Mouse (Mus musculus): ENCODE data around the gene Vwa8. TPM values are rescaled to one million over a fixed set of nuclear protein-coding genes. Genes with fewer than 3 reads are reported as not detected.

The Vwa8 gene
- total RNA-seq, 2 experiments from 2014 or later, result 129 to 144 TPM

GRCm38 (mm10) chr14:79097181-79097580, 248.3 kb downstream of the Vwa8 start:
- no peak for DNase-seq

DNA sequence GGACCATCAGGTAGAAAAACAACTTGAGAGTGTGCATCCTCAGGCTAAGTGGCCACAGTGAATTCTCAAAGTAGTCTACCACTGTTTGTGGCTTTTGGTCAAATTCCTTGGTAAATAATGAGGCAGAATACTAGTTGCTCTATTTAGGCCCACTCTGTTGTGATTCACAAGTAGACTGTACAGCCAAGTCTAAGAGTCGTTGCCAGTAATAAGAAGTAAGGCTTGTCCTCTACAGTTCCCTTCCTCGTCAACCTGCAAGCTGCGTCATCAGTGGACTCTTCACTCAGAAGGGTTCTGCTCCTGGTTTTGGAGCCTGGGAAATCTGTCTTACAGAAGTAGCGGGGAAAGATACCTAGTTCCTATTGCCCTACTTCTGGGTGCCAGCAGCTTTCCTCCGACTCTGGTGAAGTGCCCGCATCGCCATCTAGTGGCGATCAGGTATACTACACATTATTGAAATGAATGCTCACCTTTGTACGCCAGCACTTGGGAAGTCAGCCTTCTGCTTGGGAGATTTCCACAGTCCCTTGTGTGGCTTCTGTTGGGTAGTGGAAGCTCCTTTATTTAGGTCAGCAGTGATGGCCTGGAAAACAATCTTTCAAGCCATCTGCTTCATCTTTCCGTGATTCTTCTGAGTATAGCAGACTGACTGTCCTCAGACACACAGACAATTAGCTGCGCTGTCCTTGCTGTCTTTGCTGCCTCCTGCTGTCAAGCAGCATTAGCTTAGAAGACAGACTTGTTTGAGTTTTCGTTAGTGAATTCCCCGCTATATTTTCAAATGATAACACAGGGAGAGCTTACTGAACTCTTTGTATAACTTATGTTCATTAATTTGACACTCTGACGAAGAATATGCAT, 258.0 kb downstream of the Vwa8 start:
- DNase-seq, result peak; percentile 80

- DNase-seq, result no peak
These were observed 260.5 kb downstream of the Vwa8 start for GRCm38 (mm10) chr14:79109375-79109774.

GRCm38 (mm10) chr14:79110012-79110411, 261.2 kb downstream of the Vwa8 start:
- DNase-seq, result no peak

DNA sequence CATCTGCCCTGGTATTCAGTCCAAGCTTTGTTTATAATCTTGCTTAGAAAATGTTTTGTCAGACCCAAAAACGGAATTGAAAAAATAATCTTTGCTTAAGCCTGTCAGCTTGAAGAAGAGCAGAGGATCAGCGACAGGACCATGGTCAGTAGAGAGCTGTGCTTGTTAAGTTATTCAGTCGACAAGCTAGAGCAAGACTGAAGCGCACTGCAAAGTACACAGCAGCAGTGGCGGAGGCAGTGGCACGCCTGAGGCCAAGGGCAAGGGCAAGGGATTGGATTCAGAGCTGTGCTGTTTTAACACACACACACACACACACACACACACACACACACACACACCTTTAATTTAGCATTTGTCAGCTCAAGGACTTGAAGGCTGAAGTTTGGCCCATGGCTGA, 263.2 kb downstream of the Vwa8 start:
- DNase-seq, result no peak

- DNase-seq, result no peak
These were observed 265.9 kb downstream of the Vwa8 start for GRCm38 (mm10) chr14:79114526-79115383.

DNA sequence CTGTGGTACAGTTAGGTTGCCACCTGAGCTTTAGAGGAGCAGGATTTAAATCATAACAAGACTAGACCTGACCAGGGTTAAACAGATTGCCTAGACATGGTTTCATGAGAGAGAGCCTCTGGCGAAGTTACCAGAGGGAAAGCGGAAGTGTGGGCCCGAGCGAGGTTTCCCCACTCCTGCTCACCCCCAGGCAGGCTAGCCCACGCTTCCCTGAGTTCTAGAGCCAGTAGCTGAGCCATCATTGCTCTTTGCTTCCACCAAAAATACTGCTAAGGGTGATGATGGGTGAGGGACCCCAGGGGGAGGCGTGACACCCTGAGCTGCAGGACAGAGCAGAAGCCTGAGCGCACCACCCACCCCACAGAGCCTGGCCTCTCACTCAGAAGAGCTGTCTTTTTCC, 269.6 kb downstream of the Vwa8 start:
- DNase-seq, result no peak

DNA sequence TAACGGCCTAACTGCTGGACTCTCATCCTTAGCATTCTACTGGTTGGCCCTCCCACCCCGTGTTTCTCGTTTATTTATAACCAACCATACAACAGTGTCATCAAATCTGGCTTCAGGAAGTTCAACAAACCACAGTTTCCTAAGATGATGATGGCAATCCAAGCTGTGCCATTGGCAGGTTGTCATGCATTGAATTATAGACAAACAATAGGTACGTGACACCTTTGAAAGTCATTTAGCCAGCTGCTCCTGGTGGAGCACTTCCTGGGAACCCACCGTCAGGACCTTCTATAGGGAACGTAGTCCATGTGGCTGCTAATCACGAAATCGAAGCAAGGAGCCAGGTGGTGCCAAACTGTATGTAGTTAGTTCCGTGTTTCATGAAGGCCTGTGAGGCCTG, 270.5 kb downstream of the Vwa8 start:
- peak; percentile 27 for DNase-seq

- no peak for DNase-seq
These were observed 271.8 kb downstream of the Vwa8 start for GRCm38 (mm10) chr14:79120681-79121080.

DNA sequence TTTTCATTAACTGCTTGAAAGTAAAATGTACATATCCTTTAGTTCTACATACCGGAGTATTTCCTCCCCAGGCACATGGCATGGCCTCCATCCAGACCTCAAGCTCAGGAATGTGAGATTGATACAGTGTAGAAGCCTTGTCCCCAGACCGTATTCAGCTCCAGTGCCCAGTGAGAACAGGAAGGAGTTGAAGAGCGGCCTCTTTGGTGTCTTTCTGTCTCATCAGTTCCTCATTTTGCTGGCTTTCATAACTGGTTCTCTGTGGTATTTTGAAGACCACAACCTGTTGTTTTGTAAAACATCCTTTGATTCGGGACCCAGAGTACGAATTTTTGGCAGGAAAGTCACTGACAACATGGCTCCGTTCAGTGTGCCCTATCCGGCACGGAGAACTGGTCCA, 274.6 kb downstream of the Vwa8 start:
- DNase-seq, result no peak

DNA sequence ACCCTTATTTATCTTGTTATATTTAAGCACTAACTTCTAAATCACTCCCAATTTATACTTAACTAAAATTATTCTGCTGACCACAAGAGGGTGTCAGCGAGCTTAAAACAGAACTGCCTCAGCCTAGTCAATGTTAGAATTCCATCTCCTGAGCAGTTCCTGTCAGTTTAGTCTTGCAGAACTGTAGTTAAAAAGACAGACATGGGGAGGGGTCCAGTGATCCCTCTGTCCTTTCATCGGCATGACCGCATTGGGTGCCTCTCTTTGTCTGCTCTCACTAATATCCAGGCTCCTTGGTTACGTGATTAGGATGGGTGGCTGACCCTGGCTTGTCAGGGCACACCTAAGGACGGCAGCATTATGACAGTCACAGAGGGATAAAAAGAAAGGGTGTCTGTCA, 275.8 kb downstream of the Vwa8 start:
- DNase-seq, result peak; percentile 71

DNA sequence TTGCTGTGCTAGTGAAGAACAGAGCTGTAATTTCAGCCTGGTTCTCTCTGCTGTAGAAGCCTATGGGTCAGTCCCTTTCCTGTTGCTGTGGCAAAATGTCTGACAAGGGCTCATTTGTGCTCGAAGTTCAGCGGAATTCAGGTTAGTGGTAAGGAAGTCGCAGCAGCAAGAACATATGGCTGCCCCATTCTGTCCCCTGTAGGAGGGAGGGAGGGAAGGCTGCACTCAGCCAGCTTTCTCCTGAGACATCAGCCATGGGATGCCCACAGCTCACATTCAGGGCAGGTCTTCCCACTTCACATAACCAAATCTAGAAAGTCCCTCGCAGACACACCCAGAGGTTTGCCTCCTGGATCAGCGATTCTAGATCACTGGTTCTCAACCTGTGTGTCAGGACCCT, 277.3 kb downstream of the Vwa8 start:
- DNase-seq, result no peak

- DNase-seq, result no peak
These were observed 286.1 kb downstream of the Vwa8 start for GRCm38 (mm10) chr14:79134891-79135334.

DNA sequence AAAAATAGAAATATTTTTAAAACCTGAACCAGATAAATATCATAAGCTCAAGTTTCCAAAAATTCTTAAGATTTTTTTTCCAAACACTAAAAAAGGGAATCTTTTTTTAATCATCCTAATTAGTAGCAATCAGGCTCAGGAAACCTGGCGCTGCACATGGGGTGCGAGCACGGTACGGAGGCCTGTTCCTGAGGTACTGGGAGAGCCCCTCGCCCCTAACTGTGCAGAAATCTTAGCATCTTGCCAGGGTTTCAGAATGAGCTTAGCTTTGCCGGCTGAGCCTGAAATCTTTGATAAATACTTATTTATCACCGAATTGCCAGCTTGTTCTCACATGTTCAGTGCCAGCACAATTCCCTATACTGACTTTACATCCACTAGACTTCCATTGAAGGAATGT, 286.6 kb downstream of the Vwa8 start:
- no peak for DNase-seq

DNA sequence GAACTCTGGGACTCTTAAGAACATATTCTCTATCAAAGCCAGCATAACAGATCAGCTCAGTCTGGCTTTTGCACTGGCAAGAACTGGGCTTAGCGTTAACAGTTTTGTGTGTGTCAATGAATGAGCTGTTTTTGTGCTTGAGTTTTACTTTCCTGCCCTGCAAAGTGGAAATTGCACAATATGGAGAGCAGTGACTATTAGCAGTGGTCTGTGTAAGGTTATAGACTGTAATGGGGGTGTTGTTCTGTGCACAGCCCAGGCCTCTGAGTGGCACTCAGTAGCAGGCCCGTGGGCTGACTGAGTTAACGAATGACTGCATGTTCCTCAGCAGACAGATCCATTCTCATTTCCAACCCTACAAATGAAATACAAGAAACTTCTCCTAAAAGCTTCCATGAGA, 287.7 kb downstream of the Vwa8 start:
- no peak for DNase-seq

DNA sequence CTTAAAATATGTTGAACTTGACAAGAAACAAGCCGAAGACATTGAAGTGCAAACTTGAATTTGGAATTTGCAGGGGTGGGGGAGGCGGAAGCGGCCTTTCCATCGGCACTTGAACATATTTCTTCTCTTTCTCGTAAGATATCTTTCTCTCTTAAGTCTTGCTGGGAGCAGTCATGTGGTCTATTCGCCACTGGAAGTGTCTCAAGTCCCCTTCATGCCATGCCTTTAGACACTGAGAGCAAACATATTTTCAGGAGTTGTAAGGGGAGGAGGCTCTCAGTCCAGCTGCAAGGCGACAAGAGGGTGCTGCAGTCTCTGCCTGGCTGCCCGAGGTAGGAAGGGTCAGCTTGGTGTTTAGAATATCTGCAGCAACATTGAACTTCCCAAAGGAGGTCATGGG, 288.2 kb downstream of the Vwa8 start:
- DNase-seq, result no peak

GRCm38 (mm10) chr14:79139096-79139651, 290.3 kb downstream of the Vwa8 start:
- DNase-seq, result no peak

DNA sequence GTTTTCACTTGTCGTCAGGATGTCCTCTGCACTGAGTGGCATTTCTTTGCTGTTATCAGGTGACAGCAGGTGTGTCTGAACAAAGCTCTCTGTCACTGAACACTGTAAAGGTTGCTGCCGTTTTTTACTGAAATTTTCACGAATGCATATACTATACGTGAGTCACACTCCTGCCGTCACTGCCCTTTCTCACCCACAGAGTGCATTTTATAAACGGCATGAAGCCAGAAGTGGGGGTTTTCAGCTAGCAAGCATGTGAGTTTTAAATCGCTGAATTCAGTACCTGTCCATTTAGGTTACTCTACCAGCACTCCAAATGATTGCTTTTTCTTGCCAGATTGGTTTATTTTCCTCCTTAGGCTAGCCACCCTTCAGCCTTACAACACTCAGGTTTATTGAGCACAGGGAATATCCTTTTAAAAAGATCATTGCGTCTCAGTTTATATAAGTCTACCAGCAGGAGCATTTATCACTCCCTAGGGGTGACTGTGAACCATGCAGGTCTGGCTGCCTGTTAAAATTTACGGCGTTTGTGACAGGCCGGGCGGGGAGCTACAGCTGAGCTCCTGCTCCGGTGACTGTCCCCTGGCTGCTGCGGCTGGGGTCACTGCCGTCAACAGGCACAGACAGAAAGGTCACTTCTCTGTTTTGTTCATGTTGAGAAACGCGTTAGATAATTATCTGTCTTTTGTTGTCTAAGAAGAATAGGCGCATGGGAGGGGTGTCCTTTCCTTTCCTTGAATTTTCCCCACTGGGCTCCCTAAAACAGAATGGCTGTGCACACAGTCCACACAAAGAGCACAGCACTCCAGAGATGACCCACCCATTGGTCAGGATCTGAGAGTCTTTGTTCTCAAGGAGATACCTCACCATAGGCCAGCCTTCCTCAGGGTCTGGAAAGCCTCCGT, 291.3 kb downstream of the Vwa8 start:
- DNase-seq, result no peak

GRCm38 (mm10) chr14:79140826-79141219, 292.0 kb downstream of the Vwa8 start:
- DNase-seq, result peak; percentile 59

GRCm38 (mm10) chr14:79142342-79142741, 293.5 kb downstream of the Vwa8 start:
- DNase-seq, result no peak

- DNase-seq, result no peak
These were observed 294.8 kb downstream of the Vwa8 start for GRCm38 (mm10) chr14:79143696-79144095.

Measured in heart, postnatal 4 days (tissue).